Mouse (Mus musculus) C2C12 (cell line): ENCODE results near the gene Tomm40l.

ENCODE experiments used
- CTCF ChIP-seq: IDR thresholded peaks from one replicate; pipeline ENCODE4 v1.5.1; 2011; ENCODE audit not compliant: control insufficient read depth, insufficient read depth, insufficient read length
- USF1 ChIP-seq: IDR thresholded peaks from one replicate; pipeline ENCODE4 v1.6.1; 2011; ENCODE audit warnings: low read depth, mild to moderate bottlenecking, control low read depth, moderate library complexity

DNA sequence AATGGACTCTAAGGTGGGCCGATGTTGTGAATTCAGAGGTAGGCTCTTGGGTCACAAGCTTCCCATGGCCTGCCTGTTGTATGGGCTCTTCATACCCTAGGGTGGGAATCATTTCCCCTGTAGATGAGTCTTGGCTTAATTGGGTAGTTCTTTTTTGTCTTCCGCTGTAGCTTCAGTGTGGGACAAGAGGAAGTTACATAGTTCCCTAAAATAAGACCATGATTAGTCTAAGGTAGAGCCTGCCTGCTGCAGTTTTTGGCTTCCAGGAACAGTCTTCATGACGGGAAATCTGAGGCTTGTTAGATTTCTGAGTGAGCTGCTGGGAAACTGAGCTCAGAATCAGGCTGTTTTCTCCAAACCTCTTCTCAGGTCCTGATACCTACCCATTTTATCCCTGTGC lies 49.8 kb upstream of the Tomm40l start:
- no peak for TF ChIP-seq USF1
- no peak for TF ChIP-seq CTCF
